Mouse (Mus musculus) right cerebral cortex, postnatal 4 days (tissue): ENCODE measurements at regions not wholly inside any gene's neighbourhood (a gene's known extent, or its start where the extent isn't known, plus 50 kb on each side); places are given as distances from the start of the nearest gene placed in this dataset.

Experiments
- DNase-seq: peaks from one replicate; pipeline ENCODE4 v3.0.0-alpha.2; 2022

DNA sequence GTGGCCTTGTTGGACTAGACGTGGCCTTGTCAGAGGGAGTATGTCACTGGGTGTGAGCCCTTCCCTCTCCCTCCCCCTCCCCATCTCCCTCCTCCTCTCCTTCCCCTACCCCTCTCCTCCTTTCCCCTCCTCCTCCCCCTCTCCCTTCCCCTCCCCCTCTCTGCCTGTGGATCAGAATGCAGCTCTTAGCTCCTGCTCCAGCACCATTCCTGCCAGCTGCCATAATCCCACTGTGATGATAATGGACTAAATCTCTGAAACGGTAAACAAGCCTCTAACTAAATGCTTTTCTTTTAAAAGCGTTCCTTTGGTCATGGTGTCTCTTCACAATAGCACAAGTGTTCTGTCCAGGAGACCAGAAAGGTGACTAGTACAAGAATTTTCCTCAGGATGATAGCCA, 573.1 kb upstream of the Gm19410 start:
- DNase-seq = no peak

DNA sequence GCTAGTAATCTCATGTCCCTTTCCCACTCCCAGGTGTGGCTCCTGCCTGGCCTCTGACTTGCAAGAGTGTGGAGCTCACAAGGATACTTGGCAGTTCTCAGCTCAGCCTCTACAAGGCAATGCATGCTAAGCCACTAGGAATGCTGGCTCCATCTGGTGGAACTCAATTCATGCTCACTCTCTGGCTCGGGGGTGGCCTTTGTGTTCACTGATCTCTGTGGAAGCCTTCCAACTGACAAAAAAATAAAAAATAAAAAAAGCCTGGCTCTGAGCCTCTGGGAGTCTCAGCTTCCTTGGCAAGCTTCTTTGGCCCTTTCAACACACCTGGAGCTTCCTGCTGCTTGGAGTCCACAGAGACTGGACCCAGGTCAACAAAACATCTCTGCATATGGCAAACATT, 571.8 kb upstream of the Gm19410 start:
- DNase-seq = no peak

DNA sequence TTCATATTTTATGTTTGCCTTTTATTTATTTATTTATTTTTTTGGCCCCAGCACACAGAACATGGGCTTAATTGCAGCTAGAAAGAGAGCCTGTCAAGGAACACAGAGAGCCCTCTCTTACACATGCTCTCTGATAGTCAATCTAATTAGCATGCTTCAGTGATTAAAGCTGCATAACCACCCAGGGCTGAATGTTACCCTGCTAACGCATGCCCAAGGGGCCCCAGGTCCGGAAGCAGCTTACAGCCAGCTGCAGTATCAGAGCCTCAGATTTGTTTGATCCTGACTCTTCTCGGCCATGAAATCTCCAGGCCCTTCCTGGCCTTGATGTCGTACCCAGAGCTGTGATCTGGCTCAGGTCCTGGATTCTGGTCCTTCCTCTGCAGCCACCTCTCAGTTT, 569.4 kb upstream of the Gm19410 start:
- DNase-seq = no peak

DNA sequence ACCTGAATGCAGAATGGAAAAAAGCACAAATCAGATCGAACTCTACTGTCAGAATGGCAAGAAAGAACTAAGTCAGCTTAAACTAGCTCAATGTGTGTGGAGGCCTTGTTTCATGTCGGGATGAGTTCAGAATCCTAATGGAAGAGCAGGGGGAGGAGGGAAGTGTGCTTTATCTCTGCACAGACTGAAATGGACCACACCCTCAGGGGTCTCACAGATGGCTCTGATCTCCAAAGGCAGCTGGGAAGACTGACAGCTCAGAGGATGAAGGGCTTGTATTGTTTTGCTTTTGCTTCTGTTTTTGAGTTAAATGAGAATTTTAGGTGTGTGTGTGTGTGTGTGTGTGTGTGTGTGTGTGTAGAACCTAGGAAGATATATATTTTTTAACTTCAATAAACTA, 566.8 kb upstream of the Gm19410 start:
- no peak for DNase-seq

DNA sequence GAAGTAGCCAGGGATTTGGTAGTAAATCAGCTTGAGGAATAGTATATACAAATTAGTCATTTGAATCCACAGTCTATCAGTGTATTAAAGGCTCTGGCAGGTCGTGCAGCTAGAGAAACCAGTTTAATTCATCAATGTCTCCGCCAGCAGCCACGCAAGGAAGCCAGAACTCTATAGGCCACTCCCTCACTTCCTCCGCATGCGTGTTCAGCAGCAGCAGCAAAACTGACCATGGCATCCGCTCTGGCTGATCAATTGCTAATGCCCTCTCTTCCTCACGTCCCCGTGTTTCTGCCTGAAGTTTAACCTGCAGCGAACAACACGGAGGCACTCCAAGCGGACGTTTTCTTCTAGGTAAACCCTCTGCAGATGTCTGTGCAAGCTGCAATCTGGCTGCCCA, 564.2 kb upstream of the Gm19410 start:
- DNase-seq = no peak

DNA sequence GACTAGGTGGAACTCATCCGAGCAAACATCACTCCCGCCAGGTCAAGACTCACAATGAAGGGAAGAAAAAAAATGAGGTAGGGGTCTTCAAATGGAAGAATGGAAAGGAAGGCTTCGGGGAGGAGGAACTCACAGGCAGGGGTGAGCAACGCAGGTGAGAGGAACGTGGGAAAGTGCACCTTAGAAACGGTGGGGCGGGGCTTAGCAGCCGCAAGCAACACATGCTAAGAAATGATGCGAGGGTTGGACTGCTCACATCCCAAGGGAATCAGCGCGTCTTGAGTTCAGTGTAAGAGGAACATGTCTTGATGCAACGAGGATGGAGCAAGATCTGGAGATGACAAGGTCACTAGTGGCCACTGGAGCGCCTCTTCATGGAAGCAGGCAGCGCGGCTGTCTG, 560.6 kb upstream of the Gm19410 start:
- DNase-seq = no peak

DNA sequence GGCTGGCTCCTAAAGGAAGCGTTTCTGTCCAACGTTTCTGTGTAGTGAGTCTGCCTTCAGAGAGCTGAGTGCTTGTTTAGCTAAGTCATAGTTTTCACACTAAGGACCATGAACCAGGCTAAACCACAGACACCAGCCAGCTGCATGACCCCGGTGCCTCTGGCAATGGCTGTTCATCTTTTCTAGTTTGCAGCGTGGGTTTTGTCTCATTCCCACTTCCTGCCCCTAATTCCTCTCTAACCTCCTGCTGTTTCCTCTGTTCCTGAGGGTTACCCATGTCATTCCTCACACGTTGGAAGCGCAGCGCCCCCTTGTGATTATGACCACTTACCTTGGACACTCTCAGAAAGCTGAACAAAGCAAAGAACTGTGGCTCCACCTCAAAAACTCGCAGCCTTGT, 560.1 kb upstream of the Gm19410 start:
- DNase-seq = peak; percentile 19

DNA sequence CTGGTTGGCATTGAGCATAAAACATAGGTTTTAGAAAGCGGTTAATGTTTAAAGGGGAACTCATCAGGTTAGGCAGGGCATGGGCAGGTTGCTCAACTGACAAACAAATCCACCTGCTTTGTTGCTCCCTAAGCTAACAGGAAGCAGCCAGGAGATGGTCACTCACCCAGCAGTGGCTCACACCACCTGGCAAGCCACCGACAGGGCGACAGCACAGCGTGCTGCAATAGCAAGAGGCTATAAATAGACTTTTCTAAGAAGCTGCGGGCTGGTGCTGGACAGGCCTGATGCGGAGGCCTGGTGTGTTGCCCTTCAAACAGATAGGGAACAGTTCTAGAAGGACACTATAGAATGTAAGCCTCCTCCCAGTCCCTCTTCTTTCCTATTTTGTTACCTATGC, 559.3 kb upstream of the Gm19410 start:
- DNase-seq = no peak

DNA sequence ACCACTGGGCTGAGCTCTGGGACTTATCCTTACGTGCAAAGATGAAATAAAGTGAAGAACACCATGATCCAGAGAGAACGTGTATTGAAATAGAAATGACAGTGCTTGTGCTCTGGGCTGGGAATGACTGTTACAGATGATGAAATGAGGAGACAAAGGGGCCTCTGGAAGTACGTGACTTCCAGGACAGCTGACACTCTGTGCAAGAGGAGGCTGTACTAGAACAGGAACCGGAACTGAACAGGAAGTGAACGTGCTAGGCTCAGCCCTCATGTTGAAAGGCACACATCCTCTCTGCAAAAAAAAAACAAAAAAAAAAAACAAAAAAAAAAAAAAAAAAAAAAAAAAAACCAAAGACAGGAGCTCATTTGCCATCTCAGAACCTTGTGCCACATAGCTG, 557.2 kb upstream of the Gm19410 start:
- no peak for DNase-seq

DNA sequence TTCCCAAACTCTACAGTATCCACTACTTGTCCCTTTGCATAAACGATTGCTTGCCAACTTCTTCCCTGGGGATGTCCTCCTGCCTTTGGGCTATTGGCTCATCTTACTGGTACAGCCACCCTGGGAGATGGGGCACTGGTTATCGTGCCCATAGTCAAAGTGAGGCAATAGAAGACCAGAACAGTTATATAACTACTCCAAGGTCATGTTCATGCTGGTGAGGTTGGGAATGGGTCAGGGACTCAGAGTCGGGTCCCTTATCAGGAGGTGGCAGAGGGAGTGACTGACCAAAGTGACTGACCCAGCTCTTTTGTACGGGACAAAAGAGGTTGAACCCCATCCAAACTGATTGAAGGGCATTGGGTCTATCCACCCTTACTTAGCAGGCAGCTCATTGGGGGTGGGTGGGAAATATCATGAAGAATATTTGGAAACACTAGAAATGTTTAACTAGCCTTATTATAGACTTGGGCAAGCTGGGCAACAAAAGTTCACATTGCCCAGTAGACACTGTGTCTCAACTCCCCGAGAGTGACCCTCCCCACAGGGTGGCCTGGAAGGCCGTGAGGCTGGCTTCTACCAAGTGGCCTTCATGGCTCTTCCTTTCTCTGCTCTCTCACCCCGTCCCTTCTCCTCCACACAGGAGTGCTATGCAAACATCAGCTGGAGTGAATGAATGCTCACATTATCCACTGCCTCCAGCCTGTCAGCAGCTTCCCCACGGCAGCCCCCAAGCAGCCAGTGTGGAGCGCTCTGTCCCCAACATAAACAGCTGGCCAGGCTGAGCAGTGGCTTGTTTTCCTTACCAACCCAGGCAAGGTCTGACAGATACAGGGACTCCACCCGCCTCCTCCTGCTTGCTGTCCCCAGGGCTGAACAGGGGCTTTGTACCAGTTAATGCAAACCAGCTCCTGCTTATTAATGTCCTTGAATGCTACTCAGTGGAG, 553.8 kb upstream of the Gm19410 start:
- DNase-seq = no peak

DNA sequence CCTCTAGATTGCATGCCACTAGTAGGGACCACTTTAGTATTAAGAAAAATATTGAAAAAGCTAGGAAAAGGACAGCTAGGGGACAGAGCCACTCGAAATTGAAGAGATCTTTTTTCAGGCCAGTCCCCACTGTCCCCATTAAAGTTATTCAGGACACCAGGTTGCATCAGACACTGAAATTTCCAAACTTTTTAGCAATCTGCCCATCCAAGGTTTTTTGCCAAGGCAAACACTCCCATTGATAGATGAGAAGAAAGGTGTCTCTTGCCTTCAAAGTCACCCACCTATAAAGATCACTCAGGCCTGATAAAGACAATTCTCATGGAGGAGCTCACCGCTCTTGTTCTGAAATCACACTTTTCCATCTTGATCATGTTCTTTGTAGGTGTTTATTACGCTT, 552.1 kb upstream of the Gm19410 start:
- DNase-seq = no peak

DNA sequence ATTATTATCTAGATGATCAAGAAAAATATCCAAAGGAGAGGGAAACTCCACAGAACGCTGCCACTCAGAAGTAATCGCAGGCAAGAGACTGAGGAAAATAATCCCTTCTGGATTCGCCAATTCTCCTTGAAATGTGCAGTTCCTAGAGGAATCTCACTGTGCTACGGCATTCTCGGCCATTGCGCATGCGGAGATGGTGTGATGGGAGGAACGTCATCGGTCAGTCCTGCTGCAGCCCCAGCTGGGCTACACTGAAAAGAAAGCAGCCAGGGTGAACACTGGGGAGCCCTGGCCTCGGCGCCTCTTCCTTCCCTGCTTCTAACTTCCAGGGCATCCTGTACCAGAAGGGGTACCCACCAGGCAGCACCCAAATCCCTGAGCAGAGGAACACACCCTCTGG, 548.0 kb upstream of the Gm19410 start:
- no peak for DNase-seq

DNA sequence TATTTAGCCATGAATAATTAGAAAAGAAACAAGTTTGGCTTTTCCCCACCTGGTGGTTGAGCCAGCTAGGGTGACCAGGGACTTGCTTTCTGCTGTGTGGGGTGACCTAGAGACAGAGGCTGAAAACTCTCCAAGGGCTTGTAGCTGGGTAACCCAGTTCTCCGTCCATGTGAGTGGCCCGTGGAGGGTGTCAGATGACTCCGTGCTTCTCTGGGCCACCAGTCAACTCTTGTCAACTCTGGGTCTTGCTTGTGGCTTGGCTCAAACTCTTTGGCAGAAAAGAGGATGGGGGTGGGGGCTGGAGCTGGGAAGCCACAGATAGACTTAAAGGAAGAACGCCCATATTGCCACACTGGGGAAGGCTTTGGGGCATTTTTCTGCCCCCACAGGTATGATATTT, 547.3 kb upstream of the Gm19410 start:
- DNase-seq = no peak

DNA sequence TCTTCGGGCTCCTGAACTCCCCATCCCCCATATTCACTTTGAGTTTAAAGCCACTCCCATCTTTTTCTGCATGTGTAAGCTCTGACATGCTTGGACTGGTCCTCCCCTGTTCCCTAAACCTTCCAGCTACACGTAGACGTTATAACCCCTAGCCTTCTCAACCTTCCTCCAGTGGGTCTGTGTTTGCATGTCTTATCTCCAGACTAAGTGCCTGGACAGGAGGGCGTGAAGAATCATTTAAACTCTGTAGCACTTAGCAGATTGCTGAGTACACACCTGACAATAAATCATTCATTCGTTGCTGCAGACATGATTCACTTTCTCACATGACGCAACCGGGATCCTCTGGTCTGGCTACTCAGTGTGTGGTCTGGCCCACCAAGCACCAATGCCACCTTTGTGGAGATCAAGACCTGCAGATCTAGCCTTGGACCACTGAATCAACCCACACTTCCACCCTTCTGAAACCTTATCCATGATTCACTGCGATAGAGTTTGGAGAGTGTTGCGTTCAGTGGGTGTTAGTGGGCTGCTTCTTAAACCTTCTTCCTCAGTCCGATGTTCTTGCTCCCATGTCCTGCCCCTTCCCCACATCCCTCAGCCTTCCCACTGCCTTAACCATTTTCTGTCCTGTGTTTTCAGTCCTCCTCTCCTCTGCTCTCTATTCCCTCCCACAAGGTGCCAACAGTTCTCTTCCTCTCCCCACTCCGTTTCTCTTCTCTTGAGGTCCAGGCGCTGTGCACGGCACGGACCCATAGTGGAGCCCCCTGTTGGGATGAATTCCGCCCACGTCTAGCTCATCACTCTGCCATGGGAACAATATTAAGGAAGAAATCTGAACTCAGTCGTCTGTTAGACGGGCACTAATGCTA, 541.3 kb upstream of the Gm19410 start:
- DNase-seq = no peak

DNA sequence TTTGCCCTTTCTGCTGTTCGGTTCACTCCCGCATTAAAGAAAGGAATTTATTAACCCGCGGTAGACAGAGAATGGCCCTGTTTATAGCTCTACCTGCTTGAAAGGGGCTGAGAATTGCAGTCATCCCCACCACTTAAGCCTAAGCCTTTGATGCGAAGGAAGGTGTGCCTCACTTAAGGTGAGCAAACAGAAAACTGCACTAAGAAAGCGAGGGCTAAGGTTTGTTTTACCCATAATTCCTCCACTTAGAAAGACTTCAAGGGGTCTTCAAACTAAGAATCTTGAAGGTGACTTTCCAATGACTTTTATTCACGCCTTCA, 540.7 kb upstream of the Gm19410 start:
- no peak for DNase-seq

DNA sequence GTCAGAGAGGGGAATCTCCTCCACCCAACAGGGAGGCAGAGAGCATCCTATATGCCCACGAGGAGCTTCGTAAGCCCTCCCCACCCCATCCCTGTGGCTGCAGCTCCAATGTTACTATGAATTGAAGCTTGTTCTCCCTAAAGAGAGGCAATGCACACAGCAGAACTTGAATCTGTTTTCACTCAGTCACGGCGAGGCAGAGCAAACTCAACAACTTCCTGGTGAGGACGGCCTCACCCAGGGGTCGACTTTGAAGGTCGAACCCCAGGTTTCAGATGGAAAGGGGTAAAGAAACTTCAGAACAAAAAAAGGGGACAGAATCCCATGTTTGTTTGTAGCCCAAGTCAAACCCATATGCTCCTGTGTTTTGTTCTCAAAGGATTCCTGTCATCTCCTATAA, 538.5 kb upstream of the Gm19410 start:
- no peak for DNase-seq

DNA sequence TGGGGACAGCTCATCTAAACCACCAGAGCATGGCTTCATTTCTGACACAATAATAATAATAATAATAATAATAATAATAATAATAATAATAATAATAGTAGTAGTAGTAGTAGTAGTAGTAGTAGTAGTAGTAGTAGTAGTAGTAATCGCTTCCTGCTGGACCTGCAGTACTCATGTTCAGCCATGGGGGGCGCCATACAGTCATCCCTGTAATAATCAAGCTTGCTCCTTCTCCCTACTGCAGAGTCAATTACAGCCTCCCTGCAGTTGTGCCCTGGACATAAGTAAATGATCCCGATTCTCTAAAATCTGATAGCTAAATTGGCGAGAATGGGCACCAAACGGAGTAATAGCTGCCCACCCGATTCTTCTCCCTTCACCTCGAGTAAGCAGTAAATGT, 537.1 kb upstream of the Gm19410 start:
- no peak for DNase-seq

DNA sequence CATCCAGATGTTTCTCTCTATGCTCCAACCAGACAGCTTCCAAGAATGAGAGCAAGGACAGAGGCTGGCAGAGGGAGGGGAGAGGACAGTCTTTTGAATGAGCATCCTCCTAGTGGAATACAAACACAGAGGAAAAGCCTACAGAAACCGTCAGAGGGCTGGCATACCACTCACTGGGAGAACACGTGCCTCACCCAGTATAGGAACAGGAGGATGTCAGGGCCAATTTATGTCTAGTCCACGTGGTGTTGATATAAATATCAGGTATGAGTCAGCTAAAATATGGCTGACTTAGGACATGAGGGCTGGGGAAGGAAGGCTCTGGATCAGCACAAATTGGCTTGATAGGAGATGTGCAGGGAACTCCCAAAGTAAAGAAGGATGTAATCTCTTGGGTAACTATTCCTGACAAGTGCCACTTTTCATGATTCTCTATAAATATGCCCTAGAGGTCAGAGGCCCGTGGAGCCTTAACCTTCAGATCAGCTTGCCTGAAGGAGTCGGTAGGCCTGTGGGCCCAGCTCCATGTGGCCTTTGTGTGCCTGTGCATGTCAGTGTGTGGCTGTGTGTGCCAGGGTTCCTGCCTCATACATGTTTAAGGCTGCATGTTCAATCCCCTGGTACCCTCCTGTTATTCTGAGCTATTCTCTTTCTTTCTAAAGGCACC, 531.9 kb upstream of the Gm19410 start:
- no peak for DNase-seq

DNA sequence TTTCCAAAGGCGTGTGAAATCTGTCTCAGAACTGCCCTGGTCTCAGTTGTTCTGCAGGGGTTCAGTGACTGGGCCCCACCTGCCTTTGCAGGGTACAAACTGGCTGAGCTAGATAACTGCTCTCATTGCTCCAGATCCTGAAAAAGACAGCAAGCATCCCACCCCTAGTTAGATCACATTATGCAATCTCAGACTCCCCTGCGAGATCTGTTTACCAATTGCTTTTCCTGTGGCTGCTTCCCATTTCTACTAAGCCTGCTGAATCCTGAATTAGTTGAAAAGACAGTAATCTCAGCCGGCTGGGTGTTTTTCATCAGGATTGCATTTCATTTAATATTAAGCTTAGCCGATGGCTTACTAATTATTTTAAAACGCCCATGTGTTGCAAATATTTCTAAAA, 531.2 kb upstream of the Gm19410 start:
- DNase-seq = no peak

DNA sequence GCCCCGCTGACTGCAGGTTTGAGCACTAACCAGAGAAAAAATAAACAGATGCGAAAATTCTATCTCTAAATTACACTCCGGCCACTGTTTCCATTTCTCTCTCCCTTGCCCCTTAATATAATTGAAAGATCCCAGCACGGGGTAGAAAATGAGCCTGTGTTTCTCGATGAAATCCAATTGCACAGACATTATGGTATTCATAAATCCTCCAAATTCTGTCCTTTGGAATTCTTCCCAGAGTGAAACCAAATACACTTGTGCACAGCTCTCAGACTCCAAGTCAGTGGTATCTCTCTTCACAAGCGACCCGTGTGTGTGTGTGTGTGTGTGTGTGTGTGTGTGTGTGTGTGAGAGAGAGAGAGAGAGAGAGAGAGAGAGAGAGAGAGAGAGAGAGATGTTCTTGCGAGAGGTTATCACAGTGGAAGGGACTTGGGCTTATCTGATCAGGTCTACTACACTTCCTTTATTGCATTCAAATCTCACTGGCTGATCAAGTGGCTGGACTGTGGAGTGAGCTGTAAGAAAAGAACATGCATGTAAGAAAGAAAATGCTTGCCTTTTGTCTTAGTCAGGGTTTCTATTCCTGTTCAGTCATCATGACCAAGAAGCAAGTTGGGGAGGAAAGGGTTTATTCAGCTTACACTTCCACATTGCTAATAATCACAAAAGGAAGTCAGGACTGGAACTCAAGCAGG, 529.6 kb upstream of the Gm19410 start:
- no peak for DNase-seq

DNA sequence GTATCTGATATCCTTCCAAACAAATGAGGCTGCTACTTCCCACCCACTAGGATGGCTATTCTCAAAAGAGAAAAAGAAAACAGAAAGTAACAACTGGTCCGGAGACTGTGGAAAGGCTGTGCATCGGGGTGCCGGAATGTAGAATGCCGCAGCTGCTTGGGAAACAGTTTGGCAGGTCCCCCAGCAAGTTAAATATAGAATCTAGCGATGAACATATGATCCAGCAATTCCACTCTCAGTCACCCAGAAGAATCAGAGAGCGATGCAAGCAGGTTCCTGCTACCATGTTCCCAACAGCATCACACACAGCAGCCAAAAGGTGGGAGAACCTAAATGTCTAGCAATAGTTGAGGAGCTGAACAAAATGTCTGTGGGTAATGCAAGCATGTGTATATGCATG, 528.3 kb upstream of the Gm19410 start:
- DNase-seq = no peak

DNA sequence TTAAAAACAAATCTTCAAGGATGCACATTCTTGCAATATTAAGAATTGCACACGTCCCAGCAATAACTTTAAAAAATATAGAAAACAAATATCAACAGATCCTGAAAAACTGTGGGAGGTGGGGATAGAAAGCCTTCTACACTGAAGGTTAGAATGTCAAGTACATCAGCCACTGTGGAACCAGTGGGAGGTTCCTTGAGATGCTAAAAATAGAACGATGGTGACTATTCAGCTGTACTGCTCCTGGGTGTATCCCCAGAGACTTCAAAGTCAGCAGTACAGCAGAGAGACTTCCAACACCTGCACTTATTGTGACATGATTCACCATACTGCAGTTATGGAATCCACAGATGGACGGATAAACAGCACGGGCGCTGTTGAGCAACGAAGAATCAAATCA, 524.7 kb upstream of the Gm19410 start:
- no peak for DNase-seq

DNA sequence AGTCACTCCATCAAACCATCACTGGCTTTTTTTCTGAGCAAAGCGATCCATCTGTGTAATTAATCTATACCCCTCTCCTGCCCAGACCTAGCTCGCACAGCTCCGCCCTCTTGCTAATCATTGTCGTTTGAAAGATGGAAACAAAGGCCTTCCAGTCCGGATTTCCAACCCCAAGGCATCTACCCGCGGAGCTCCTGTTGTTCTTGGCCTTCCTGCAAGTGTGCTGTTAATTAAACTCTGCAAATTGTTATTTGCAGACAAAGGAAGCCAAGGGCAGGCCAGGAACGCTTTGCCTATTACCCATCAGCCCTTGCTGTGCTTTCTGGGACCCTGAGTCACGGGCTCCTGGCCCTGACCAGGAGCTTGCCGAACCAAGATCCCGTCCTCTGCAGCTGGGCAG, 522.0 kb upstream of the Gm19410 start:
- DNase-seq = no peak
